Mouse (Mus musculus): ENCODE results near the gene Spx. TPM values are rescaled to one million over a fixed set of nuclear protein-coding genes. Genes with fewer than 3 reads are reported as not detected.
A peak's percentile ranks its signal among the peaks of the same experiment; 100 is the strongest.

The Spx gene
- total RNA-seq, 2 experiments from 2014 or later = 2.1 to 4.0 TPM

DNA sequence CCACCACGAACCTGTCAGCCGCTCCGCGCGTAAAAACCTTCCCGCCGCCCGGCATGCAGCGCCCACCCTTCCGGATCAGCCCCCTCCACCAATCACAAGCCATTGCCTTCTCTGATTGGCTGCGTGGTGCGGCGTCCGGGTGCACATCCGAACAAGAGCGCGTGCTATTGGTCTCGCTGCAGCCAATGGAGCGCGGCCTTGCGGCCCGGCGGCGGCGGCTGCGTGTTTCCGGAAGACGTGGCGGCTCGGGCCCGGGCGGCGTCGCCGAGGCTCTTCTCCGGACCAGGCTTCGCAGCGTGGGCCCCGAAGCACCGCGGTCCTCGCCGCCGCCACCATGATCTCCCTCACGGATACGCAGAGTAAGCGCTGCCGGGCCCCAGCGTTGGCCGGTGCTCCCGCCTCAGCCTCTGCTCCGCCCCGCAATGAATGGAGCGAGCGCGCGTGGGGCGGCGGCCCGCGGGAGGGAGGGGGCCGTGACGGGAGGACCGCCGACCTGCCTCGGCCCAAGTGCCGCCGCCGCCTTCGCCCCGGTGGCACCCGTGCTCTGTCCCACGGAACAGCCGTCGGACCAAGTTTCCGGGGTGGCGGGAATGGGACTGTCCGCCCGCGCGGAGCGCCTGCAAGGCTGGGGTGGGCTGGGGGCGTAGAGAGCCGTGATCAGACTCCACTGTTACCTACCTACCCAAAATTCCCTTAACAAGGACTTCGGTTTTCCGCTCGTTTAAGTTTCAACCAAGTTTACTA, 26.1 kb upstream of the Spx start, which contains the start of the genes Recql and Golt1b:
Gene Recql (minus strand): TSS at position 77 of the 744 bp plus-strand sequence.
Gene Golt1b (plus strand): TSS at position 211 of the 744 bp plus-strand sequence.
- TF ChIP-seq CTCF (IDR thresholded peaks at IDR 0.05) = no peak
- Histone ChIP-seq H3K27ac (peak within 1 kb of the TSS; percentile 81), H3K4me3 (peak within 1 kb of the TSS; percentile 71)
- DNase-seq (ENCODE audit: extremely low spot score in 1 of 2, low spot score in 2 of 2) = peak; percentile 99
- intact Hi-C loops (cut with DNase I) = loop anchor here (2.0 kb wide), 2 partner anchors 40 to 132 kb away; no protein-coding TSS in a partner anchor

DNA sequence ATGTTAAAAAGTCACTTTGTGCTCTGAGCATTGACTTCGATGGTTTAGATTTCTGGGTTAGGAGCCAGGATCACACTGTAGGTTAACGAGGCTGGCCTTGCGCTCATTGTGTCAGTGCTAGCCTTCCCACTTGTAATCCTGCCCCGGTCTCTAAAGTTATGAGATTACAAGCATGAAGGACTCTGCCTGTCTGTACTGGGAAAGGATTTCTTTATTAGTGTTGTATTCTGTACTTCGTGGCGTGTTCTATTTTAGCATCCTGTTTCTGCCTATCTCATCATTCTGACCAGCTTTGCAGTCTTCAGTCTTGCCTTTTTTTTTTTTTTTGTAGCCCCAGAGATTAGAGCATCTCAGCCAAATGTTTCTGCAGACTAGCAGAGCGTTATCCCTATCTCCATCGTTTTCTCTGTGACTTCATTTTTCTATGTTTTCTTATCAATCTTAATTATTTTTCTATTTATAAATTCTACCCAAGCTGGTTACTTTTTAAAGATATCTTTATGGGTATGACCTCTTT, 25.4 kb upstream of the Spx start:
- no peak for DNase-seq (ENCODE audit: extremely low spot score in 1 of 2, low spot score in 2 of 2)
- Histone ChIP-seq H3K4me3 (peak overlapping the region; percentile 71), H3K27ac (no peak overlapping the region)
- no peak for TF ChIP-seq CTCF (IDR thresholded peaks at IDR 0.05)
- intact Hi-C loops (cut with DNase I) = loop anchor here (2.0 kb wide), 2 partner anchors 41 to 131 kb away; no protein-coding TSS in a partner anchor

DNA sequence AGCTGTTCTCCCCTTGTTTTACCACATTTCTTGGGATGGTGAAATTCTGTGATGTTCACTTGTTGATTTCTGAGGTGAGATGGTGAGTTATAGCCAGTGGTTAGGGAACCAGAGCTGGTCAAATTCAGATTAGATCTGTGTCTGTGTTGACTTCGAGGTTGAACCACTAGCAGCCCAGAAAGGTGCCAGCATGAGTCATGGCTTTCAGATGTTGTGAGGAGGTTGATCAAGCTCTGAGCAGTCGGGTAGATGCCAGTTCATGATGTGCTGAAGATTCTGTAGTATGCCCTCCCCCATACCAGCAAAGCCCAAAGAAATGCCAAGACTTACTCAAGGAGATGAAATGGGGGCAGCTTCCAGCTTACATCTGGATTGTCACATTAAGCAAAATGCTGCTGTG, 24.1 kb upstream of the Spx start:
- H3K4me3 ChIP-seq = no peak overlapping the region
- no peak for DNase-seq (ENCODE audit: extremely low spot score in 1 of 2, low spot score in 2 of 2)
- H3K27ac ChIP-seq = no peak overlapping the region
- intact Hi-C loops (cut with DNase I) = no loop called here
- TF ChIP-seq CTCF (IDR thresholded peaks at IDR 0.05) = no peak

DNA sequence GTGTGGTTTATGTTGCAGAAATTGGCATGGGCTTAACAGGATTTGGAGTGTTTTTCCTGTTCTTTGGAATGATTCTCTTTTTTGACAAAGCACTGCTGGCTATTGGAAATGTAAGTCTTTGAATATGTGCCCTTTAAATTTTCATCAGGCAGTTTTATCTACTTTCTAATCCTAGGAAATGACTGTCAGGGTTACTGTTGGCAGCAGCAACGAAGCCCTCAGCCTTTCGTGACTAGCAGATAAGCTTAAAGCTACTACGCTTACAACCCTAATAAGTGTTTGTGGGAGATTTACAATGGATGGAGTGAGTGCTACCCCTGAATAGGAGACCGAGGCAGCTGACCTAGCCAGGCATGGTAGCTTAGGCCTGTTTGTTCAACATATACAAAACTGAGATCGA, 20.9 kb upstream of the Spx start:
- TF ChIP-seq CTCF (IDR thresholded peaks at IDR 0.05) = no peak
- DNase-seq (ENCODE audit: extremely low spot score in 1 of 2, low spot score in 2 of 2) = no peak
- Histone ChIP-seq H3K27ac (no peak overlapping the region), H3K4me3 (no peak overlapping the region)
- intact Hi-C loops (cut with DNase I) = no loop called here

DNA sequence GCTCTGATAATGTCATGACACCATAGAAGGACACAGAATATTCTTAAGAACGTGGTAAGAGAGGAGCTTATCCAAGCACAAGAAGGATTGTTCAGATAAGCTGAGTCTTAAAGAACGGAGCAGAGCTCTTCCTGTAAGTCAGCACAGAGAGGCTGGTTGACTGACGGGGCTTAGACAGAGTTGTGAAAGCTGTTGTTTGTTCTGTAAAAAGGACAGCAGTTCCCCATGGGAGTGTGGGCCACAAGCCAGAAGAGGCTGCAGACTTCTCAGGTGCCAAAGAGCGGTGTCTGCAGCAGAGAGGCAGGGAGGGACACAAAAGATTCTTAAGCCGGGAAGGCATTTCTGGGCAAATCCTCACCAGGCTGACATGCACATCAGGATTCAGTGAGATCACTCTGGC, 18.6 kb upstream of the Spx start:
- peak in 1 of 2 experiments; percentile 16 for DNase-seq (ENCODE audit: extremely low spot score in 1 of 2, low spot score in 2 of 2)
- TF ChIP-seq CTCF (IDR thresholded peaks at IDR 0.05) = no peak
- H3K27ac ChIP-seq = no peak overlapping the region

DNA sequence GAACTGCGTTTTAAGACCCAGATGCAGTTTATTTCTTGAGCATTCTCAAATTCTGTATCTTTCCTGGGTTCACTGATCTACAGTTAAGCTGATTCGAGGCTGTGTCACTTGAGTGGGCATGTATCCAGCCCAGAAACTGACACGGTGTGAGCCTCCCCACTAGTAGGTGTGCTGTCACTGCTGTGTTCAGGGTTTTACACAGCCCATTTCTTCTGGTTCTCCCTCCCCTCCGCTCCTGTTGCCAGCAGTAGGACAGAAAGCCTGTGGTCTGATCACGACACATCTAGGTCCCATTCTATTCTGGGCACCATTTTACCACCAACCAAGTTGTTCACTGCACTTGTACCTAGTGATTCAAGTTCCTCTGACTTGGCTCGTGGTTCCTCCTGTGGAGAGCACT, 17.5 kb upstream of the Spx start:
- H3K27ac ChIP-seq = no peak overlapping the region
- TF ChIP-seq CTCF (IDR thresholded peaks at IDR 0.05) = no peak
- intact Hi-C loops (cut with DNase I) = no loop called here
- no peak overlapping the region for H3K4me3 ChIP-seq
- no peak for DNase-seq (ENCODE audit: extremely low spot score in 1 of 2, low spot score in 2 of 2)

More for the DNA sequence above, 18.6 kb upstream of the Spx start:
- no peak overlapping the region for H3K4me3 ChIP-seq
- intact Hi-C loops (cut with DNase I) = no loop called here

DNA sequence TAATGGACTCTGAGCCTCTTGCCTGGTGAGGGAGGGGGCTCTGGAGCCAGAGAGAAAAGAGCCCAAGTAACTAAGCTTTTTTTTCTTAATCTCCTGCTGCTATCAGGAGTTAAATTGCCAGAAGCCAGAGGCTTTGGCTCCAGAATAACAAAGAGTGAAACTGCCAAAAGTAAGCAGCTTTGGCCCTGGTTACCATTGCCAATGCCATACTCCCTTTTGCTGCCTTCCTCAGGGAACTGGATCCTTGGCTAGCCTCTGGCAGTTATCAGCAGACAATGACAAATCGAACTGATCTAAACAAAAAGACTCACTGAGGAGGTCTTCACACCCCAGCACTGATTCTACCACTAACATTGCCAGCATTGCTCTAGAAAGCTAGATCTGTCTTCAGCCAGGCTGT, 2.1 kb upstream of the Spx start:
- intact Hi-C loops (cut with DNase I) = no loop called here

DNA sequence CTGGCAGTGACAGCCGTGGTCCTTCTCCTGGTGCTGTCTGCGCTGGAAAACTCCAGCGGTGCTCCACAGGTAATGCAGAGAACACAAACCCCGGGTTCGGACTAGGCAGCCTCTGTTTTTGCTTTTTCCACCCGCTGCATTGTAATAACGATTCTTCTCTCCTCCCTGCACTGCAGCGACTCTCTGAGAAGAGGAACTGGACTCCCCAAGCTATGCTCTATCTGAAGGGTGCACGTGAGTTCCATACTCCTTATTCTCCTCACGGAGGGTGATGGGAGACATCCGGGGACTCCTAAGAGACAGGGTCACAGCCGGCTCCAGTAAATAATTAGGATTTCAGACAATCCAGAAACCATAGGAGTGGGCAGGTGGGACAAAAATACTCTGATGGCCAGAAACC, 604 bp downstream of the Spx start:
- Histone ChIP-seq H3K4me3 (no peak overlapping the region), H3K27ac (no peak overlapping the region)
- intact Hi-C loops (cut with DNase I) = no loop called here
- TF ChIP-seq CTCF (IDR thresholded peaks at IDR 0.05) = no peak
- no peak for DNase-seq (ENCODE audit: extremely low spot score in 1 of 2, low spot score in 2 of 2)

More for the DNA sequence above, 2.1 kb upstream of the Spx start:
- DNase-seq (ENCODE audit: extremely low spot score in 1 of 2, low spot score in 2 of 2) = no peak
- H3K27ac ChIP-seq = no peak overlapping the region
- H3K4me3 ChIP-seq = no peak overlapping the region
- no peak for TF ChIP-seq CTCF (IDR thresholded peaks at IDR 0.05)

DNA sequence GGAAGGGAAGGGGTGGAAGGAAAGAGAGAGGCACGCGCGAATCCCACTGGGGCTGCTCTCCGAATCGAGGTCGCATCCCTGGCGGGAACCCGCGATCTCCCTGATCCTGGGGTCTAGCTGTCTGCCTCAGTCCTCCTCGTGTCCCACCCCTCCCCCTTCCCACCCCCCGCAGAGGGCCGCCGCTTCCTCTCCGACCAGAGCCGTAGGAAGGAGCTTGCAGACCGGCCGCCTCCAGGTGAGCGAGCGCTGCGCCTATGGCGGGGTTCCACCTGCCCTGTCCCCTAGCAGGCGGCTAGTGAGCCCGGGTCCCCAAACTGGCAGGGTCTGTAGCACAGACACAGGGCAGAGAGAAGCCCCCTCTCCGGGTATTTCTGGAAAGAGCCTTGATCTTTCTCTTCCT, 1.4 kb downstream of the Spx start:
- Histone ChIP-seq H3K4me3 (no peak overlapping the region), H3K27ac (no peak overlapping the region)
- intact Hi-C loops (cut with DNase I) = no loop called here
- TF ChIP-seq CTCF (IDR thresholded peaks at IDR 0.05) = no peak
- DNase-seq (ENCODE audit: extremely low spot score in 1 of 2, low spot score in 2 of 2) = no peak

DNA sequence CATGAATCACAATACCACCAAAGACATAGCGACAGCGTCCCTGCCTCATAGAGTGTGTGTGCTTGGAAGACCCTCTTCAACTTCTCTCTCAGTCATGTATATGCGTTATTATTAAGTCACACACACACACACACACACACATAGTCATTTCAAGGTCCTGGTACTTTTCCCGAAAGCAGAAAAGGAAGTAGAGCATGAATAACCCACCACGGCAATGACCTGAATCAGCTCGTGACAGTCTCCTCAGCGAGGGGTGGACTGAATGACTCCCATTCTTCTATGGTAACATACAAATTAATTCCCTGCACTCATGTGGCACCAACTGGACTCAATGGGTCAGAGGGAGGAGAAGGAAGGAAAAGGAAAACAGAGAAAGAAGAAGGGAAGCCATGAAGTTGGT, 11.7 kb downstream of the Spx start:
- DNase-seq (ENCODE audit: extremely low spot score in 1 of 2, low spot score in 2 of 2) = no peak
- TF ChIP-seq CTCF (IDR thresholded peaks at IDR 0.05) = no peak
- no peak overlapping the region for H3K27ac ChIP-seq
- intact Hi-C loops (cut with DNase I) = no loop called here
- H3K4me3 ChIP-seq = no peak overlapping the region

DNA sequence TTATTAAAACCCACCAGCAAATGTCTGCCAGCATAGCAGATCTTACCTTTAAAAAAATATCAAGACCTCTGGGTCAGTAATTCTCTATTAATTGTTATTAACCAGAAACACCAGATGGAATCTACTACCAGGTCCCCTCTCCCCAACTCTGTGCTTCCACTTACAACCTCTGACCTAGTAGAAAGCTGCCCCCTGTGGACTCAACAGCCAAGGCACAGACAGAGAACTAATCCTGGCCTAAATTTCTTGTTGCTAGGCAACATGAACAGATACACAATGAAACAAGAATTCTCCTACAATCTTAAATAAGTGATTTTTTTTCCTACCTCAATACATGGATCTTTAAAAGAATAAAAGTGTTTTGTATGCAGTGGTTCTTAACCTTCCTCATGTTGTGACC, 15.8 kb downstream of the Spx start:
- no peak overlapping the region for H3K27ac ChIP-seq
- intact Hi-C loops (cut with DNase I) = no loop called here
- no peak for DNase-seq (ENCODE audit: extremely low spot score in 1 of 2, low spot score in 2 of 2)
- H3K4me3 ChIP-seq = no peak overlapping the region
- no peak for TF ChIP-seq CTCF (IDR thresholded peaks at IDR 0.05)

DNA sequence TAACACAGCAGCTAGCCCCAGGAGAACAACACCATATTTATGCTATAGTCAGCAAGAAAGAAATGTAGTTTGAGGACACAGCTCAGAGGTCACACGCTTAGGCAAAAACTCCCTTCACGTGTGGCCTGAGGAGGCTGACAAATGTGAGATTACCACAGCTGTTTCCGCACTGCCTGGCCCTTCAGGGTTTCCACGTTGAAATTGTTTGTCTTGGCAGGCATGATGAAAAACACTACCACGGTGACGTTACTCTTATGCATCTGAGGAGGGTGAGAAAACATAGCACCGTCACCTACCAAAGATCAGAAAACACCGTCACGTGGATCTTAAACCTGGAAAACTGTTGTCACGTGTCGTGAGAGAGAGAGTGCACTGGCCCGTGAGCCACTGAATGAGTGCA, 38.1 kb downstream of the Spx start:
- Histone ChIP-seq H3K4me3 (no peak overlapping the region), H3K27ac (no peak overlapping the region)
- no peak for DNase-seq (ENCODE audit: extremely low spot score in 1 of 2, low spot score in 2 of 2)
- TF ChIP-seq CTCF (IDR thresholded peaks at IDR 0.05) = no peak
- intact Hi-C loops (cut with DNase I) = no loop called here

DNA sequence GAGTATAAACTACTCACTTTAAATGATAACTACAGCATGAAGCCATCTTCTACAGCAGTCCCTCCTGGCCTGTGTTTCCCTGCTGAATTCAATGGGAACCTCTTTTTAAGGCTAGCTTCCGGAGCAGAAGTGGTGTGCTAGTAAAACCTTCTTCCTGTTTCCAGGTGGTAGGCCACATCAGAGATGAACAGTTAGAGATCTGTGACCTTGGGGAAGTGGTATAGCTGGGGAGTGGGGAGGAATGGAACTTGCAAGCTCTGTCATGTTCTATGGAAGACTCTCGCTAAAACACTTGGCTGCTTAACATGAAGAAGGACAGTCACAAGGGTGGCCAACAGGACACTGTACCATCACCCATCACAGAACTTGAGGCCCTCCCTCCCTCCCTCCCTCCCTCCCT, 40.1 kb downstream of the Spx start:
- intact Hi-C loops (cut with DNase I) = no loop called here
- Histone ChIP-seq H3K27ac (no peak overlapping the region), H3K4me3 (no peak overlapping the region)
- no peak for TF ChIP-seq CTCF (IDR thresholded peaks at IDR 0.05)
- DNase-seq (ENCODE audit: extremely low spot score in 1 of 2, low spot score in 2 of 2) = no peak
